Mouse (Mus musculus): ENCODE measurements around the gene Efna5. TPM values are rescaled to one million over a fixed set of nuclear protein-coding genes. Genes with fewer than 3 reads are reported as not detected.

The Efna5 gene
- total RNA-seq, 2 experiments from 2014 or later = 34.1 to 42.3 TPM

DNA sequence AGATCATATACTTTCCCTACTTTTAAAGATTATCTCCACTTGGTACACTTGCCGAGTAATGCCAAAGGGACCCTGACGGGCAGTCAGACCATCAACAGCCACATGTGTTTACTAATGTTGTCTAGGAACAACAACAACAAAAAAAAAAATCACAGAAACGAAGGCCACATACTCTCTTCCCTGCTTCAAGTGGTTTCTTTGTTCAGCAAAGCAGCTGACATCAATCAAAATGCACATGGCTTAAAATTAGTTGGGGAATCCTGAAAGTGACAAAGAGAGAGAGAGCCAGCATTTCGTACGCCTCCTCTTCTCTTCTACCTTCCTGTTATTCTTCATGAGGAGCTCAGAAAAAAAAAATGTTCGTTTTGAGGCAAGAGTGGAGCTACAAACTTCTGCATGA lies 266.4 kb downstream of the Efna5 start:
- DNase-seq (ENCODE audit: low spot score in 2 of 2) = no peak

DNA sequence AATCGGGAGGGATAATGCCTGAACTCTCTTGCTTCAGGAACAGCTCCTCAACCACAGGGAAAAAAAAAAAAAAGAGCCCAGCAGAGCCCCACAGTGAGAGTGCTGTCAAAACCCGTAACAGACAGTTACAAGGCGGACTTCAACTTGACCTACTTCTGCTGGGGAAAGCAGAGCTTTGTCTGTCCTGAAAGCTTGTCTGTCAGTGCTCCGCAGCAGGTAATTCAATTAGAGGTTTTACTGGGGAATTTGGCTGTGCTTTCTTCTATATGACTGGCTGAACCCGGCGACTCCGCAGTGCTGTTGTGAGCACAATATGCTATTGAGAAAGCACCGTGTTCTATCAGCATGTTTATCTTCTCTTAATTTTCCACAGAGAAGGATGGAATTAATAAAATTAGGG lies 266.9 kb downstream of the Efna5 start:
- no peak for DNase-seq (ENCODE audit: low spot score in 2 of 2)

DNA sequence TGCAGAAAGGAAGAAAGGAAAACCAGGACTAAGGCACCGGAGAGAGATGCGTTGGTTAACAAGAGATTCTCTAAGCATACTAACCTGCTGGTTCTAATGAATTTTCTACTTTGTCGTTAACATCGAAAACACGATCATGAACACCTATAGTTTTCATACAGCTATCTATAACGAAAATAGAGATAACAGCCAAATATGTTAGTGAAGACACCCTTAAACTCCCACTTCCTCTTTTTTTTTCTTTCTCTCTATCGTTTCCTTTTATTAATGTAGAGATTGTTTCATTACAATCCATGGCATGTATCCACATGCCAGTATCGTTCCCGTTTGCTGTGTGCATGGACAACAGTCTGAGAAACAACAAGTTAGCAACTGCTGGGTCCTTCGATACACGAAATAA lies 267.9 kb downstream of the Efna5 start:
- no peak for DNase-seq (ENCODE audit: low spot score in 2 of 2)

DNA sequence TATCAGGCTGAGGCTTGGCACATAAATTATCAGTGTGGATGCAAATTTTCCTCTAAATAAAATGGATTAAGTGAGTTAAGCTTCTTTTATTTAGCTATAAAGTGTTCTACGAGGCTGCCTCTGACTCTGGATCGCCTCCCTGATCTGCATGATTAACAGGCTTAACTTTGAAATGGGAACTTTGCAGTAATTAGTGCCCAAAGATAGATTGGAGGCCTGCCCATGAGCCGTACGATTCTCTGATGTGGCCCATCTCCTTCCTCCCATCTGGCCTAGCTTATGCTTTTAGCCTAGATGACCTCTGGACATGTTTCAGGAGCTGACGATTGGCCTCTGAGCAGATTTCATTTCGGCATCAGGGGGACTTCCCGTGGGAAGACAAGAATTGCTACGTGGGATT lies 273.0 kb downstream of the Efna5 start:
- no peak for DNase-seq (ENCODE audit: low spot score in 2 of 2)

DNA sequence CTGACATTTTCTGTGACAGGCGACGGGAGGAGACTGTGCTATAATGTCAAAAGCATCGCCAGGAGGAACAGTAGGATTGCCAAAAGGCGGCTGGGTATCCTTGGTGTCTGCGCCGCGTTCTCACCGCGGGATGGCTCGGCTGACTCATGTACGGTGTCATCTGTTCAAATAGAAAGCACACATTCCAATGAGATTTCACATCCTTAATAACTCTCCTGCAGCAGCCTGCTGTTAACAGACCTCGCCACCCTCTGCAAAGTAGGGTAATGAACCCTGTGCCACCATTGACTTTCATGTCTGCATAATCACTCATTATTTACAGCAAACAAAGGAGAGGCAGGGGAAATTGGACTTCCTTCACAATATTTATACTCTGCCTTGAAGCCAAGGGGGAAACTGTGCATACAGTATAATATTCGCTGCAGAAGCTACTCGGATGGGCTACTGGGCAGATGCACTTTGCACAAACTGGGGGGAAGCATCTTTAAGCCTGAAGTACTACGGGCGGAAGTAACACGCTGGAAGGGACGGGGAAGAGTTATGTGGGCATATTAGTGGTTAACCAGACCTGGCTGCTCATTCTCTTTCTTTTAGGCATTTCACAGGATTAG lies 273.7 kb downstream of the Efna5 start:
- DNase-seq (ENCODE audit: low spot score in 2 of 2) = peak; percentile 17 to 57

- no peak for DNase-seq (ENCODE audit: low spot score in 2 of 2)
Observed at GRCm38 (mm10) chr17:62606681-62607080, 274.4 kb downstream of the Efna5 start.

DNA sequence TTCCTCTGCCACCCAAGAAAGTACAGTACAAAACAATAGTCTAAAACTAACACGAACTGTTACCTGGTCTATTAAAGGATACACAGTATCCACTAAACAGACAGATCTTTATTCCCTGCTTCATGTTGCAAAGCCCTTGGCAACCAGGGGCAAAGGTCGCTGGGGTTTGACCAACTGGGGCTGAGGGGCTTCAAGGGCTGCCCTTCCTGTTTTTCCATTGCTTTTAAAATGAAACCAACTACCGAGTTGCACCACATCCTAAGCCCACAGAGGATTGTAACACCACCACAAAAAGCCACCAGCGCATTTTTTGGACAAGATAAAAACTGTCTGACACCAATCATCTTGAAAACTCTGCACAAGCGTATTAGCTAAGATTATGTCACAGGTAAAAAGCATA lies 276.8 kb downstream of the Efna5 start:
- no peak for DNase-seq (ENCODE audit: low spot score in 2 of 2)

DNA sequence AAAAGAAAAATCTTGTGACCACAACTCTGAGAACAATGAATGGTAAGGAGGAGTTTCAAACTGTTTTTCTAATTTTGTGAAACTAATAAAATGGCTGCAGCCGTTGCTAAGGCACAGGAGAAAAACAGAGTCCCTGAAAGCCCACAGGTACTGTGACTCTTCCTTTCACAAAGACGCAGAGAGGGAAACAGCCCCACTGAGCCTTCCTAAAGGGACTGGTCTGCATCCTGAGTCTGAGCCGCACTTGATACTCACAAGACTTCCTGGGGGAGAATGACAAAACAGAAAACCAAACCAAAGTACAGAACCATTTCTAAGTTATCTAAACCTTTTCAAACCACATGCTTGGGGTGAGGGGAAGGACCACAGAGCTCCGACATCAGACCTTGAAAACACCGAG lies 277.5 kb downstream of the Efna5 start:
- no peak for DNase-seq (ENCODE audit: low spot score in 2 of 2)

DNA sequence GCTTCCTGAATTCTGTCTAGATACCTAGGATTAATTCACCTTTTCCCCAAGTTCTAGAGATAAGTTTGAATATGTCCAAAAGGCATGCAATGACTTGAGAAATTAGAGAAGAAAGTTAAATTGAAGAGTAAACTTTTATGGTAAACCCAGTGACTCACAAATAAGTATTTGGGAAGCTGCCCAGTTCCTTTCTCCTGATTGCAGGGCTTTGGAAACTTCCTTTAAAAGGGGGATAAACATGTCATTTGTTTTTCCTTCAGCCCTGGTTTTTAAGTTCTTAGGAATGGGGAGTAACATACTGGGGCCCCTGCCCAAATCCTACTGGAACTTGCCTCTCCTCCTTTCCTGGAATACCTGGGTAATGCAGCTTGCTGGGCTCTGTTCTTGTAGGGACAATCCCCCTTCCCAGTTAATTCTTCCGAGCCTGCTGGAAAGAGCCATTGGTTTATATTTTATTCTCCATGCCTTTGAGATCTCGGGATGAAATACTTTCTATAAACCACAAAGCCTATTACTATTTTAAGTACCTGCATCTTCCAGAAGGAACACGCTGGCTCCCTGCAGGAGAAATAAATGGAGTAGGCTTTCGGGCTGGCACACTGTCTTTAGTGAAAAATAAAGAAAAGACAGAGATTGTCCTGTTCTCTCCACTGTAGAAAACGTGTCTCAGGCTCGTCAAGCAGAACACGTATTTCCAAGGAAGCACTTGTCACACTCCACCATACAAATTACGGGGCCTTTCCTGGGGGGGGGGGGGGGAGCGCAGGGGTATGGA lies 282.2 kb downstream of the Efna5 start:
- no peak for DNase-seq (ENCODE audit: low spot score in 2 of 2)

- no peak for DNase-seq (ENCODE audit: low spot score in 2 of 2)
Observed at GRCm38 (mm10) chr17:62592436-62593074, 288.6 kb downstream of the Efna5 start.

DNA sequence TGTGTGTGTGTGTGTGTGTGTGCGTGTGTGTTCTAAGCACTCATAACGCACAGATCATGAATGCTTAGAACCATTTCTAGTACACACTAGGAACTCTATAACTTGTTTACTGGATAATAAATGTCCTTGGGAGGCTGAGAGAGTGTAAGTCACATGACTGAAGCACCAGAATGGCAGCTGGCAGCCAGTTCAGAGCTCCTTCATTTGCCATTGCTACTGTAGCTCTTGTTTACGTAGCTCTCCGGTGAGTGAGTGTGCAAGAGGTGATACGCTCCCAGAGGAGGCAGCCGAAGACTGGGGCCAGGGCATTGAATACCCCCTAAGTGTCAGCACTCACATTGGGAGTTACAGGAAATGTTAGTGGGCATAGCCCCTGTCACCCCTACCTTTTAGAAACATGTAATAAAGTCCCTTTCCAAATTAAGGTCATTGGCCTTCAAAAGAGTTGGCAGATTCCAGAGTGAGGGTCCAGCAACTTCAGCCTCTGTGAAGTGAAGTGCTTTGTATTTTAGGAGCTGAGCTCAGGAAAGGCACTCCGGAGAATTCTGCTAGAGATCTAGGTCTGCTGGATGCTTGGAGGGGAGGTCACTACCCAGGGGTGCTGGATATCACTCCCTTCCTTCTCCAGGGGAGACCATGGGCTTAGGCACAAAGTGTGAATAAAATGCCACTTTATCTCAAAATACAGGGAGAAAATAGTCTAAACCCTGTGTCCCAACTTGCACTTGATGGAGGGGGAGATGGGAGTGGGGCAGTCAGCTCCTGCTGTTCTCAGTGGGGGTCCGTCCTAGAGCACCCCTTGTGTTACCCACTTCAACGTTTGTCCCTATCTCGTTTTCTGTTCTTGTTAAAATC lies 289.3 kb downstream of the Efna5 start:
- no peak for DNase-seq (ENCODE audit: low spot score in 2 of 2)

DNA sequence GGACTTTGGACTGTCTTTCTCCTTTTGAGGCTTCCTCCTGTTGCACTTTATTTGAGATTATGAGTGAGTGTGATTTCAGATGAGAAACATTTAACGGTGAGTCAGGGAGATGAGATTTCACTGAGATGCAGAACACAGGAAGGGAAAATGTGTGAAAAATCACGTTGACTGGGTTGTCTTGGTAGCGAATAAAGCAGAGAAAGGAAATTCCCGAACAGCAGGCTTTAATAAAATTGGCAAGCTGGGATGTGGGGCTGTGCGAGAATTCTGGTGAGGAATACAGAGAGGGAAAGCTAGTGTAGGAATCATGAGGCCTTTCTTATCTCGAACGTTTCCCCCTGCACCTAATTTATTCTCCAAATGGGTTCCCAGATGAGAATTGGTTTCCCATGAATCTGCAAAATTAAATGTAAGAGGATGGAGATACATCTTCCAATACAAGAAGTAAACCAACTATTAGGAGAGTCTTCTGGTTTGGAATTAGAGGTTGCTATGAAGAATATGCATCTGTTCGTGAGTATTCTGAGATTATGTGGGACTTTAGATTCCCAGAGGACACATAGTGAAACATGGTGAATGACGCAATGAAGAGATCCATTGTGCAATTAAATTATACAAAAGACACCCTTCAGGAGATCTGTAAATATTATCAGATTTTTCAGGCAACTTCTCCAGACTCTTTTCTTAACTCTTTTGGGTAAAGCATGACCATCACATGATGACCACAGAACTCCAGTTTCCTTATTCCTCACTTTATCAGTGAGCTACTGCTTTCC lies 290.2 kb downstream of the Efna5 start:
- DNase-seq (ENCODE audit: low spot score in 2 of 2) = no peak

- no peak for DNase-seq (ENCODE audit: low spot score in 2 of 2)
Observed at GRCm38 (mm10) chr17:62580127-62580526, 301.0 kb downstream of the Efna5 start.

GRCm38 (mm10) chr17:62579618-62580017 lies 301.5 kb downstream of the Efna5 start:
- DNase-seq (ENCODE audit: low spot score in 2 of 2) = no peak

GRCm38 (mm10) chr17:62574499-62575265 lies 306.4 kb downstream of the Efna5 start:
- DNase-seq (ENCODE audit: low spot score in 2 of 2) = no peak

DNA sequence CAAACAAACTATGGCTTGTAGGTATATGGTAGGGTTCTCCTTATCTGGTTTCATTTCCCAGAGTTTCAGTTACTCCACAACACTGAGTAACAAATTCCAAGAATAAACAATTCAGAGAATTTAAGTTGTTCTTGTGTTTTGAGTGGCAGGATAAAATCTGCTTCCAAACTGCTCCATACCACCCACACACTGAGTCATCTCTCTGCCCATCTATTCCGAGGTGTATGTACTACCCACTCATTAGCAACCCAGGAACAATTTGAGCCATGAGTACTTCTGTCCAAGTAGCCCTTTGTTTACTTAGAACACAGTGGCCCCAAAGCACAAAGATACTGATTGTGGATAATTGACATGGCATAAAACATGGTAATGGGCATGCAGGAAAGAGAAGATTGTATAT lies 311.0 kb downstream of the Efna5 start:
- peak; percentile 8 to 41 for DNase-seq (ENCODE audit: low spot score in 2 of 2)

DNA sequence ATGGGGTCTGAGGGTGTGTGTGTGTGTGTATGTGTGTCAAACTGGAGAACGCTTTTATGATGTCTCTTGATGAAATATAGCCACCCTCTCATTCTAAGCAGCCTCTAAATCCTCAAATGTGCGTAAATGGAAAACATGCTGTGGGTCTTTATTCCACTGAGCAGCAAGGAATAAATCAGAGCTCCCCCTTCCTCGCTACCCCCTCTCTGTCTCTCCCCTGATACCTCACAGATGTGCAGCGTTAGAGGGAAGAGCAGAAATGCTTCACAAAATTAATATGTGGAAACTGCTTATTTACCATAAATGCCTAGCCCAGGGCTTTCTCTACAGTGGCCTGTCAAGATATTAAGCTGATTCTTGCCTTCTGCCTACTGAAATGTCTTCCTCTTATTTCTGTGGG lies 313.1 kb downstream of the Efna5 start:
- DNase-seq (ENCODE audit: low spot score in 2 of 2) = no peak

DNA sequence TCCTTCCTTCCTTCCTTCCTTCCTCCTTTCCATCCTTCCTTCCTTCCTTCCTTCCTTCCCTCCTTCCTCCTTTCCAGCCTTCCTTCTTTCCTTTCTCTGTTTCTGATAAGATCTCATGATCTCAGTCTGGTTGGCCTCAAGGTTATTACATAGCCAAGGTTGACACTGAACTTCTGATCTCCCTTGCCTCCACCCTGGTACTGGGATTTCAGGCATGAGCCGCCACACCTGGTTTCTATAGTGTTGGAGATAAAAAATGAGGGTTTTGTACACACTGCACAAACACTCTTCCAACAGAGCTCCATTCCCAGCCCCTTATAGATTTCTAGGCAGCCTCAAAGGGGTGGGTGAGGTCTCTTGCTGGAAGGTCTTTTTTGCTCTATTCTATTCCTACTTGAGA lies 315.5 kb downstream of the Efna5 start:
- DNase-seq (ENCODE audit: low spot score in 2 of 2) = no peak

DNA sequence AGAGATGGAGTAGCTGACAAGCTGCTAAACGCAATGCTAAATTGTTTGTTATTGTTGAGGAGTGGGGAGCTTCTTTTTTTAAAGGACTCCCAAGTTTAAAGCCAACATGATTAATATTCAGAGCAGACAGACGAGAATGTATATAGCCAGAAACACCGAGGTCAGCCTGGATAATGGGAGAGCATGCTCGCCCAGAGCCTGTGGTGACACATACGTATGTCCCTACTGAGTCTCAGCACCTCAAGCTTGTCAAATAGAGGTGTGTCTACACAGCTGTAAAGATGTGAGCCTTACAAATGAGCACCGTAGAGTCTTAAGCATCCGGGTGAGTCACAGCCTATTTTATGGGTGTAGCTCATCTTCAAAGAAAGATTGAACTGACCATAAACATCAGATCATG lies 318.7 kb downstream of the Efna5 start:
- no peak for DNase-seq (ENCODE audit: low spot score in 2 of 2)

DNA sequence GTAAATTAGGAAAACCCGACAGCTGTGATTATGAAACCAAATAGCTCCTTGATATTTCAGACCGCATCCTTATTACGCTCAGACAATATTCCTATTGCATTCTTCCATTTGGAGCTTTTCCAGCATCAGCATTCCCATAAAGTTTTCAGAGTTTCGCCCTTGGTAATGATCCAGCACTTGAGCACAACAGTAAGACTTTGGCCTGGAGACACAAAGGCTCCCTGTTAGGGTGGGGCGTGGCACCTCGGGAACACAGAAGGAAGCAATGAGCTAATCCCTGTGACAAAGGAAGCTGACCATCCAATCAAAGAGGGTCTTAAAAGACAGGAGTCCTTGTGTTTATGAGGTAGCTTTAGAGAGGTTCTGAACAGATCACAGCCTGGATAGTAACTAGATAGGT lies 323.9 kb downstream of the Efna5 start:
- no peak for DNase-seq (ENCODE audit: low spot score in 2 of 2)
